Mouse (Mus musculus) hindbrain, embryonic 11.5 days (tissue): ENCODE measurements around the gene Arhgap15. TPM values are rescaled to one million over a fixed set of nuclear protein-coding genes. Genes with fewer than 3 reads are reported as not detected.

ENCODE experiments used
- ATAC-seq: fragments of 200-750 bp; cut with Nextera tagmentation; 2 replicates; pipeline ENCODE4 v1.8.0; 2017; ENCODE audit warnings: mild to moderate bottlenecking, moderate TSS enrichment, moderate library complexity; ENCODE audit not compliant: low FRiP score
- DNase-seq: peaks from one replicate; pipeline ENCODE4 v3.0.0-alpha.2; 2015; ENCODE audit warnings: low spot score
- H3K27ac ChIP-seq: fragments of 300-500 bp; sonication (generic); 2 replicates; pipeline ENCODE4 v1.5.1; 2014; ENCODE audit warnings: mild to moderate bottlenecking, low read depth, low read length
- H3K27me3 ChIP-seq: fragments of 300-500 bp; sonication (generic); 2 replicates; pipeline ENCODE4 v1.6.1; 2014; ENCODE audit warnings: mild to moderate bottlenecking, low read length, moderate library complexity, mixed read lengths; ENCODE audit not compliant: control insufficient read depth, insufficient read depth
- H3K36me3 ChIP-seq: fragments of 300-500 bp; sonication (generic); 2 replicates; pipeline ENCODE4 v1.6.1; 2014; ENCODE audit warnings: mild to moderate bottlenecking, low read length, moderate library complexity, mixed read lengths; ENCODE audit not compliant: control insufficient read depth, insufficient read depth
- H3K4me1 ChIP-seq: fragments of 300-500 bp; sonication (generic); replicated peaks from 2 replicates; pipeline ENCODE4 v1.6.1; 2014; ENCODE audit warnings: low read length, mixed read lengths; ENCODE audit not compliant: control insufficient read depth, insufficient read depth
- H3K4me2 ChIP-seq: fragments of 300-500 bp; sonication (generic); replicated peaks from 2 replicates; pipeline ENCODE4 v1.6.1; 2014; ENCODE audit warnings: mild to moderate bottlenecking, low read depth, low read length
- H3K4me3 ChIP-seq: fragments of 300-500 bp; sonication (generic); 2 replicates; pipeline ENCODE4 v1.5.1; 2014; ENCODE audit warnings: low read depth, low read length
- H3K9ac ChIP-seq: fragments of 300-500 bp; sonication (generic); 2 replicates; pipeline ENCODE4 v1.6.1; 2014; ENCODE audit warnings: low read depth, low read length
- H3K9me3 ChIP-seq: fragments of 300-500 bp; sonication (generic); 2 replicates; pipeline ENCODE4 v1.6.1; 2016; ENCODE audit warnings: low read length; ENCODE audit not compliant: control insufficient read depth
- WGBS: fragments of 180-500 bp; shearing (Covaris S2); extraction: QIAGEN DNeasy Blood & Tissue Kit; methylation state at CpG from one replicate; pipeline ENCODE4 v1.1.7; 2014; 5-methylcytosine and 5-hydroxymethylcytosine counted together
- polyA plus RNA-seq: library from polyadenylated mRNA; unstranded; fragments of >200 nt; fragmentation: Nextera tagmentation; extraction: Ambion mirVana; gene quantifications from 2 replicates; pipeline ENCODE4 v1.2.1, GENCODE M21; 2014

The Arhgap15 gene
- polyA plus RNA-seq, 1 experiment from 2014 or later: 1.6 TPM

DNA sequence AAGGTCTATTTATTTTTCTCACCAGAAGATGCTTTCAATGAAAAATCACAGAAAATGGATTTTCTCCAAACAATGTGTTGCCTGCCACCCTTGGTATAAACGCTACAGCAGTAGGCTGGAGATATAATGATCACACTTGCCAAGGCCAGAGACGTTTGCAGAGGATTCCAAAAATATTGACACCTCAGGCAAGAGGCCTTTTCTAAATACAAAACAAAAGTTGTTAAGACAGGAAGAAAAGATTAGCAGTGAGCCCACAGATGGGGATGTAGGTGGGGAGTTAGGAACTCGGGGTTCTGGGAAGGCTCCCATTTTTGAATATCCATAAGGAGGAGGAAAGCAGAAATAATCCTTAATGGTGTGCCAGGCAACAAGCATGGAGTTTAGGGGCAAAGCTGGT is 386.2 kb downstream of the Arhgap15 start:
- ATAC-seq: no peak
- H3K27me3 ChIP-seq: no peaks in the 10 kb centered on the region
- H3K27ac ChIP-seq: no peak overlapping the region
- no peak for DNase-seq
- no peak overlapping the region for H3K4me3 ChIP-seq
- H3K4me1 ChIP-seq: no peaks in the 10 kb centered on the region
- WGBS: 83% methylated on average over 3 of the region's 3 CpGs
- H3K4me2 ChIP-seq: no peak overlapping the region
- H3K36me3 ChIP-seq: no peaks in the 10 kb centered on the region
- no peak overlapping the region for H3K9ac ChIP-seq
- H3K9me3 ChIP-seq: no peaks in the 10 kb centered on the region

DNA sequence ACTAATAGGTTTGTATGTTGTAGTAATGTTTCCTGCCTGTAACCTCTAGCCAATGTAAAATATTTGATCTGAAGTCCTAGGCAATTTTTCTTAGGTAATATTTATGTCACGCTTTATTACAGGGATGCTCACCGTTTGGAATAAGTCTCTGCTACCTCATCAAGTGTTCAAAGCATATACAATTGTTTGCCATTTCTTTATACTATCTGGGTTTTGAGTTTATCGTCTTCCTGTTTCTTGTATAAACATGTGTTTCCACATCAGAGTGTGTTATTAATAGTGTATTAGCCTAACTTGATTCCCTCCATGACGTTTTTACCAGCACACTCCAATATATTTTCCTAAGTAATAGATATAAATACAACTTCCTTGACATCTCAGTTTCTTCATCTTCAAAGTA is 391.8 kb downstream of the Arhgap15 start:
- no peak overlapping the region for H3K4me2 ChIP-seq
- no peak overlapping the region for H3K4me3 ChIP-seq
- no peaks in the 10 kb centered on the region for H3K4me1 ChIP-seq
- 93% methylated on average over 4 of the region's 4 CpGs for WGBS
- H3K27ac ChIP-seq: no peak overlapping the region
- no peak overlapping the region for H3K9ac ChIP-seq
- H3K27me3 ChIP-seq: no peaks in the 10 kb centered on the region
- no peaks in the 10 kb centered on the region for H3K36me3 ChIP-seq
- DNase-seq (no peak), ATAC-seq (no peak)
- no peaks in the 10 kb centered on the region for H3K9me3 ChIP-seq

DNA sequence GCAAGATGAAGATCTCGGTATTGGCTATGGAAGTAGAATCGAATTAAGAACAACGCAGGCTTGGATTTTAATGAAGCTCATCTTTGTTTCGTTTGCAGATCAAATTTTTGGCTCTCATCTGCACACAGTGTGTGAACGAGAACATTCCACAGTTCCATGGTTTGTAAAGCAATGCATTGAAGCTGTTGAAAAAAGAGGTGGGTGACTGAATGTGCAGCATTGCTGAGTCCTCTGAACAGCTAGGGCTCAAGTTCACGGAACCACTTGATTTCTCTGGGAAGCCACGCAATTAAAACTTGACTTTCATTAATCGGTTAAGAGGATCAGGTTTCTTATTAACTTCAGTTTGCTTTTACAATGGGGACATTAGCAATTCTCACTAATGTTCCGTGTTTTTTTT is 393.5 kb downstream of the Arhgap15 start:
- 92% methylated on average over 9 of the region's 9 CpGs for WGBS

DNA sequence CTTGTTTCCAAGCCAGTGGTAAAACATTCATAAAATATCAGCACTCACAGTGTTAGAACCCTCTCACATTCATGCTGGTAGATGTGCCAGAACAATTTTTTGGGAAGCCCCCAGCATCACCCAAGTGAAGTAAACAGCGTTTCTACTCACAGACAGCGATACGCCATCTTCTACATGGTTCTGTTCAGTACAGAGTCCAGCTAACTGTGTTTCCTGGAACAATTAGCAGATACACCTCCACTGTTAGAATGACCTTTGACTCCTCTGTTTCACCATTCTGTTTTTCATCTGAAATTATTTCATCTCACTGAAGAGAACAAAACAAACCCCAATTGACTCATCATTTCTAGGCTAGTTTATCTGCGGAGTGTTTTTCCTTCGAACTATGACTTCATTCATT is 394.0 kb downstream of the Arhgap15 start:
- no peak overlapping the region for H3K4me3 ChIP-seq
- no peak overlapping the region for H3K27ac ChIP-seq
- no peaks in the 10 kb centered on the region for H3K4me1 ChIP-seq
- WGBS: 93% methylated on average over 5 of the region's 5 CpGs
- H3K4me2 ChIP-seq: no peak overlapping the region
- ATAC-seq (no peak), DNase-seq (no peak)
- H3K9me3 ChIP-seq: no peaks in the 10 kb centered on the region
- H3K36me3 ChIP-seq: no peaks in the 10 kb centered on the region
- no peaks in the 10 kb centered on the region for H3K27me3 ChIP-seq
- H3K9ac ChIP-seq: no peak overlapping the region

More for the DNA sequence above, 393.5 kb downstream of the Arhgap15 start:
- Histone ChIP-seq H3K27ac (no peak overlapping the region), H3K27me3 (no peaks in the 10 kb centered on the region), H3K9me3 (no peaks in the 10 kb centered on the region), H3K9ac (no peak overlapping the region), H3K36me3 (no peaks in the 10 kb centered on the region), H3K4me2 (no peak overlapping the region), H3K4me3 (no peak overlapping the region), H3K4me1 (no peaks in the 10 kb centered on the region)
- DNase-seq: no peak
- no peak for ATAC-seq

DNA sequence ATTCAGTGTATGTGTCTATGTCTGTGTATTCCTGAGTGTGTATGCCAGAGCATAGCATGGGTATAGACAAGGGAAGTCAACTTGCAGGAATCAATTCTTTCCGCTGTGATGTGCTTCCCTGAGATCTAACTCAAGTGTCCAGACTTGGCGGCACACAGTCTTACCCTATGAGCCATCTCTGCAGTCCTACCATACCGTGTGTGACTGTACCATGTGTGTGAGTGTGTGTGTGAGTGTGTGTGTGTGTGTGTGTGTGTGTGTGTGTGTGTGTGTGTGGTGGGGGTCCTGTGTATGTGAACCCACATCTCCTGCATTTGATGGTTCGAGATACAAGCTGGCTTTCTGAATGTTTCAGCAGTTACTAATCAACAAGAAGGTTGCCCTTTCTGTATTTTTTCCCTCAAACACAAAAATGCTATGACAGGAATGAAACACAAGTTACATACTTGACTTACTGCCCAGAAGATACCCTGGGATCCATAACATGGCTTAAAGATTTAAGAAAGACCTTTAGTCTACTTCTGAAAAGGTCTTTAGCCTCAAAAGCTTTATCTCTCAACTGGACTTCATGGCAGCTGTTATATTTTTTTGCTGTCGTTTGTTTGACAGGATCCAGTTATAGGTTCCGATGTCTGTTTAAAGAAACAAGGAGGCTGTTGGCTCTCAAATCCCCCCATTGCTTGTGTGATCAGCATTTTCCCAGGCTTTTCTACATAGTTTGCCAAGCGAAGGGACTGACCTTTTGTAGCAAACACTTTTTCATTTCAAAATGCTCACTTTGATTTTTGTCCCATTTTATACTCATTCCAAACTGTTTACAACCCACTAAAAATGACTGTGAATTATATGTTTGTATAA is 397.7 kb downstream of the Arhgap15 start:
- DNase-seq (no peak), ATAC-seq (no peak)
- no peaks in the 10 kb centered on the region for H3K4me1 ChIP-seq
- no peaks in the 10 kb centered on the region for H3K36me3 ChIP-seq
- H3K27me3 ChIP-seq: no peaks in the 10 kb centered on the region
- no peak overlapping the region for H3K27ac ChIP-seq
- no peak overlapping the region for H3K4me3 ChIP-seq
- 89% methylated on average over 7 of the region's 7 CpGs for WGBS
- H3K4me2 ChIP-seq: no peak overlapping the region
- H3K9me3 ChIP-seq: no peaks in the 10 kb centered on the region
- H3K9ac ChIP-seq: no peak overlapping the region

- DNase-seq (no peak), ATAC-seq (no peak)
- H3K9ac ChIP-seq: no peak overlapping the region
- no peaks in the 10 kb centered on the region for H3K9me3 ChIP-seq
- H3K4me3 ChIP-seq: no peak overlapping the region
- H3K4me2 ChIP-seq: no peak overlapping the region
- H3K36me3 ChIP-seq: no peaks in the 10 kb centered on the region
- no peaks in the 10 kb centered on the region for H3K4me1 ChIP-seq
- 81% methylated on average over 5 of the region's 5 CpGs for WGBS
- no peak overlapping the region for H3K27ac ChIP-seq
- H3K27me3 ChIP-seq: no peaks in the 10 kb centered on the region
Measured at GRCm38 (mm10) chr2:44147486-44147885, 398.9 kb downstream of the Arhgap15 start.

- no peaks in the 10 kb centered on the region for H3K4me1 ChIP-seq
- ATAC-seq: no peak
- H3K27me3 ChIP-seq: no peaks in the 10 kb centered on the region
- no peaks in the 10 kb centered on the region for H3K9me3 ChIP-seq
- no peak overlapping the region for H3K9ac ChIP-seq
- no peak overlapping the region for H3K4me3 ChIP-seq
- no peak overlapping the region for H3K27ac ChIP-seq
- no peaks in the 10 kb centered on the region for H3K36me3 ChIP-seq
- no peak for DNase-seq
- H3K4me2 ChIP-seq: no peak overlapping the region
- WGBS: 54% methylated on average over 7 of the region's 7 CpGs
Measured at GRCm38 (mm10) chr2:44147971-44148370, 399.3 kb downstream of the Arhgap15 start.

GRCm38 (mm10) chr2:44148550-44149100 is 400.0 kb downstream of the Arhgap15 start:
- Histone ChIP-seq H3K36me3 (no peaks in the 10 kb centered on the region), H3K4me2 (no peak overlapping the region), H3K9me3 (no peaks in the 10 kb centered on the region), H3K27ac (no peak overlapping the region), H3K4me1 (no peaks in the 10 kb centered on the region), H3K9ac (no peak overlapping the region), H3K27me3 (no peaks in the 10 kb centered on the region), H3K4me3 (no peak overlapping the region)
- ATAC-seq (no peak), DNase-seq (no peak)
- WGBS: 71% methylated on average over 7 of the region's 7 CpGs

GRCm38 (mm10) chr2:44152301-44152700 is 403.7 kb downstream of the Arhgap15 start:
- ATAC-seq: no peak
- Histone ChIP-seq H3K27ac (no peak overlapping the region), H3K4me1 (no peaks in the 10 kb centered on the region), H3K4me3 (no peak overlapping the region), H3K36me3 (no peaks in the 10 kb centered on the region), H3K4me2 (no peak overlapping the region), H3K9ac (no peak overlapping the region), H3K9me3 (no peaks in the 10 kb centered on the region), H3K27me3 (no peaks in the 10 kb centered on the region)
- DNase-seq: no peak
- 89% methylated on average over 1 of the region's 1 CpGs for WGBS
